Comparison of ENCODE assay signal across 28 mouse cellular contexts in the genomic region with DNA sequence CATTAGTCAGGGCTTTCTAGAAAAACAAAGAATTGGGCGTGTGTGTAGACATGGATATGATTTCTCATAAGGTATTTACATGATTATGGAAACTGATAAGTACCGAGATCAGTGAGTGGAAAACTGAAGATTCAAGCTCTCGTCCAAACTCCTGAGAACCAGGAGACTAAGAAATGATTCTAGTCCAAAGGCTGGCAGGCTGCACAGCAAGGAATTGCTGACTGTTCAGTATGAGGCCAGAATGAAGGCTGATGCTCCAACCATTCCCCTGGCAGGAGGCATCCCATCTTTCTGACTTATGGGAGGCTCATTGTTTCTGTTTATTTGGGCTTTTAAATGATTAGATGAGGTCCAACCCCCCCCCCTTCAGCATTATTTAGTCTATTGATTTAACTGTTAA. TPM values are rescaled to one million over a fixed set of nuclear protein-coding genes. Genes with fewer than 3 reads are reported as not detected.
DNase-seq lines count a peak whose midpoint lies in the region; ATAC-seq and TF ChIP-seq lines count a peak whose summit lies in the region.
"Had no signal": no experiment of that assay in that cellular context is flagged by ENCODE, and none has a peak within 500 bp of the region (broad histone marks: within the 10 kb centered on the region; RNA-seq: fewer than 3 reads in every experiment).

No protein-coding gene starts in this region.

- DNase-seq in heart, adult 11 months: peak; percentile 11
- DNase-seq in heart, embryonic 10.5 days (ENCODE audit: low spot score): no peak
- DNase-seq in kidney, adult 2 months: peak; percentile 68
- peak; percentile 30 for DNase-seq in kidney, postnatal 14 days
- no peak for DNase-seq in kidney, adult 18-20 months
- no peak for DNase-seq in testis, postnatal 10 days (ENCODE audit: low spot score)
- DNase-seq: adrenal gland, adult 8-10 months; adrenal gland, postnatal 25 days; cerebellum, adult 11-12 months; cerebellum, adult 8-10 months; cerebellum, postnatal 36 days; embryo, embryonic 11 days; gastrocnemius, postnatal 25 days; heart, adult 2 months had no signal

- H3K27ac ChIP-seq in heart, embryonic 10.5 days: no peak overlapping the region
- no peak overlapping the region for H3K27ac ChIP-seq in kidney, adult 2 months (ENCODE audit: insufficient read depth, low read depth, low read length)
- no peak overlapping the region for H3K27ac ChIP-seq in kidney, embryonic 16.5 days (ENCODE audit: low read length)
- H3K27ac ChIP-seq in testis, adult 2 months (ENCODE audit: control insufficient read depth, insufficient read depth, low read depth, low read length): 0 out of 2 replicates have a peak overlapping the region, but pooled peaks have one; percentile 34
- H3K27ac ChIP-seq: embryonic facial prominence, embryonic 10.5 days; forebrain, embryonic 12.5 days; forebrain, embryonic 15.5 days; heart, adult 2 months; hindbrain, embryonic 13.5 days had no signal

- no peak for ATAC-seq in kidney, embryonic 16.5 days (ENCODE audit: low FRiP score, low TSS enrichment)
- ATAC-seq: activated CD4-positive, CD25-positive, alpha-beta regulatory T cell, adult 4 months; forebrain, embryonic 15.5 days had no signal

- H3K4me2 ChIP-seq in kidney, embryonic 16.5 days (replicated peaks; ENCODE audit: low read depth, low read length): no peak overlapping the region
- H3K4me2 ChIP-seq: embryonic facial prominence, embryonic 13.5 days; forebrain, embryonic 12.5 days; forebrain, embryonic 15.5 days; heart, embryonic 11.5 days; hindbrain, embryonic 13.5 days had no signal

- H3K4me1 ChIP-seq in heart, embryonic 10.5 days: no peaks in the 10 kb centered on the region
- peaks cover 8% of the 10 kb centered on the region; the same call in 1 of the 2 replicates for H3K4me1 ChIP-seq in kidney, adult 2 months (ENCODE audit: control insufficient read depth, insufficient read depth, low read length)
- H3K4me1 ChIP-seq in kidney, embryonic 16.5 days (ENCODE audit: insufficient read depth, low read length): peaks cover 5% of the 10 kb centered on the region; the same call in 1 of the 2 replicates
- H3K4me1 ChIP-seq in testis, adult 2 months (ENCODE audit: control insufficient read depth, insufficient read depth, low read length): peaks cover 5% of the 10 kb centered on the region
- H3K4me1 ChIP-seq: embryonic facial prominence, embryonic 10.5 days; forebrain, embryonic 12.5 days; forebrain, embryonic 15.5 days; hindbrain, embryonic 13.5 days had no signal

- TF ChIP-seq POLR2A in kidney, adult 2 months (IDR thresholded peaks at IDR 0.05; ENCODE audit: low read depth, low read length): no peak
- TF ChIP-seq POLR2A in testis, adult 2 months (IDR thresholded peaks at IDR 0.05; ENCODE audit: control insufficient read depth, low read depth, low read length): no peak

- H3K9me3 ChIP-seq in heart, embryonic 10.5 days: no peaks in the 10 kb centered on the region
- H3K9me3 ChIP-seq in kidney, embryonic 16.5 days (ENCODE audit: low read length): no peaks in the 10 kb centered on the region
- H3K9me3 ChIP-seq: embryonic facial prominence, embryonic 13.5 days; forebrain, embryonic 12.5 days; forebrain, embryonic 15.5 days; hindbrain, embryonic 13.5 days had no signal

- WGBS in heart, embryonic 10.5 days: 72% methylated on average over 3 of the region's 3 CpGs
- 69% methylated on average over 3 of the region's 3 CpGs for WGBS in kidney, adult 2 months
- 80% methylated on average over 3 of the region's 3 CpGs for WGBS in kidney, embryonic 16.5 days

- no peak for TF ChIP-seq CTCF in kidney, adult 2 months (conservative IDR thresholded peaks at IDR 0.05; ENCODE audit: insufficient read depth, insufficient read length, low read depth, low read length)
- no peak for TF ChIP-seq CTCF in testis, adult 2 months (IDR thresholded peaks at IDR 0.05; ENCODE audit: control insufficient read depth, insufficient read depth, insufficient replicate concordance, low read depth, low read length)

- H3K9ac ChIP-seq in kidney, embryonic 16.5 days (replicated peaks; ENCODE audit: low read length): no peak overlapping the region
- H3K9ac ChIP-seq: embryonic facial prominence, embryonic 13.5 days; forebrain, embryonic 12.5 days; forebrain, embryonic 15.5 days; hindbrain, embryonic 13.5 days had no signal

- H3K27me3 ChIP-seq in heart, embryonic 10.5 days (ENCODE audit: insufficient read depth, poor library complexity, severe bottlenecking): no peaks in the 10 kb centered on the region
- H3K27me3 ChIP-seq in kidney, adult 2 months (replicated peaks; ENCODE audit: control insufficient read depth, insufficient read depth, low read length): no peaks in the 10 kb centered on the region
- no peaks in the 10 kb centered on the region for H3K27me3 ChIP-seq in kidney, embryonic 16.5 days (ENCODE audit: insufficient read depth, low read length)
- no peaks in the 10 kb centered on the region for H3K27me3 ChIP-seq in testis, adult 2 months (ENCODE audit: control insufficient read depth, insufficient read depth, low read length)
- H3K27me3 ChIP-seq: embryonic facial prominence, embryonic 13.5 days; forebrain, embryonic 12.5 days; forebrain, embryonic 15.5 days; hindbrain, embryonic 13.5 days had no signal

- H3K4me3 ChIP-seq in heart, embryonic 10.5 days: no peak overlapping the region
- no peak overlapping the region for H3K4me3 ChIP-seq in kidney, adult 2 months (ENCODE audit: insufficient read depth, low read depth, low read length)
- no peak overlapping the region for H3K4me3 ChIP-seq in kidney, embryonic 16.5 days (ENCODE audit: low read length)
- no peak overlapping the region for H3K4me3 ChIP-seq in testis, adult 2 months (ENCODE audit: control insufficient read depth, low read depth, low read length)
- H3K4me3 ChIP-seq: embryonic facial prominence, embryonic 10.5 days; embryonic facial prominence, embryonic 13.5 days; erythroblast, embryonic 14.5 days; forebrain, embryonic 12.5 days; forebrain, embryonic 15.5 days; heart, adult 2 months; hindbrain, embryonic 13.5 days had no signal

- H3K36me3 ChIP-seq in heart, embryonic 10.5 days: no peaks in the 10 kb centered on the region
- no peaks in the 10 kb centered on the region for H3K36me3 ChIP-seq in kidney, adult 2 months (ENCODE audit: control insufficient read depth, insufficient read depth, low read length)
- H3K36me3 ChIP-seq in kidney, embryonic 16.5 days (ENCODE audit: insufficient read depth, low read length): no peaks in the 10 kb centered on the region
- no peaks in the 10 kb centered on the region for H3K36me3 ChIP-seq in testis, adult 2 months (ENCODE audit: control insufficient read depth, insufficient read depth, low read length)
- H3K36me3 ChIP-seq: embryonic facial prominence, embryonic 10.5 days; embryonic facial prominence, embryonic 13.5 days; forebrain, embryonic 12.5 days; forebrain, embryonic 15.5 days; hindbrain, embryonic 13.5 days had no signal

RNA-seq across cellular contexts. Expression of a gene that starts 19.7 kb away (rescaled TPM):
- polyA plus RNA-seq in heart, embryonic 10.5 days (2016; fragmentation: Nextera tagmentation; extraction: Ambion mirVana): 4.4 and 5.6 TPM in 2 replicates
- 39.0 and 39.5 TPM in 2 replicates for polyA plus RNA-seq in kidney, adult 2 months (2012; rRNA removed)
- 12.3 and 13.1 TPM in 2 replicates for polyA plus RNA-seq in kidney, embryonic 16.5 days (2015; fragmentation: Nextera tagmentation; extraction: Ambion mirVana)
- polyA plus RNA-seq in testis, adult 2 months (2012; rRNA removed): 42.8 and 59.5 TPM in 2 replicates
- polyA plus RNA-seq: activated CD4-positive, CD25-positive, alpha-beta regulatory T cell, adult 4 months had no signal

RNA-seq across cellular contexts. Expression of a gene that starts 38.6 kb away (rescaled TPM):
- not detected in 2 replicates for polyA plus RNA-seq in heart, embryonic 10.5 days (2016; fragmentation: Nextera tagmentation; extraction: Ambion mirVana)
- polyA plus RNA-seq in kidney, adult 2 months (2012; rRNA removed): not detected in 2 replicates
- polyA plus RNA-seq in kidney, embryonic 16.5 days (2015; fragmentation: Nextera tagmentation; extraction: Ambion mirVana): 0.58 and 0.67 TPM in 2 replicates
- 0.37 and 0.43 TPM in 2 replicates for polyA plus RNA-seq in testis, adult 2 months (2012; rRNA removed)
- polyA plus RNA-seq: activated CD4-positive, CD25-positive, alpha-beta regulatory T cell, adult 4 months; brain, embryonic 14.5 days; cortical plate, adult 2 months; embryonic facial prominence, embryonic 10.5 days; embryonic facial prominence, embryonic 13.5 days; erythroblast, embryonic 14.5 days; forebrain, embryonic 12.5 days; forebrain, embryonic 15.5 days; gonadal fat pad, adult 2 months; heart, adult 2 months; heart, embryonic 11.5 days; heart, postnatal 0 days; hindbrain, embryonic 13.5 days had no signal

Comparison
In these comparisons a context has a peak if more than half of its experiments do, and no peak if none do; other contexts are left out.
1. DNase-seq: peak in heart, adult 11 months (single experiment), kidney, adult 2 months (single experiment) and kidney, postnatal 14 days (single experiment); none in heart, embryonic 10.5 days (single experiment), kidney, adult 18-20 months (single experiment) and testis, postnatal 10 days (single experiment).